Mouse (Mus musculus): ENCODE results near the gene Epb42. TPM values are rescaled to one million over a fixed set of nuclear protein-coding genes. Genes with fewer than 3 reads are reported as not detected.

The Epb42 gene
- polyA plus RNA-seq (2015; fragmentation: Nextera tagmentation; extraction: Ambion mirVana) = 1.1 and 3.2 TPM in 2 replicates

- Histone ChIP-seq H3K9ac (ENCODE audit: low read length) (no peak within 1 kb of the TSS), H3K4me1 (replicated peaks; ENCODE audit: control insufficient read depth, insufficient read depth, low read length) (no peaks in the 10 kb centered on the region), H3K36me3 (ENCODE audit: control insufficient read depth, insufficient read depth, low read length) (no peaks in the 10 kb centered on the region), H3K27me3 (ENCODE audit: control insufficient read depth, insufficient read depth, low read depth, low read length) (no peaks in the 10 kb centered on the region), H3K4me2 (ENCODE audit: low read depth, low read length) (no peak within 1 kb of the TSS), H3K27ac (ENCODE audit: low read length) (no peak within 1 kb of the TSS), H3K9me3 (ENCODE audit: control insufficient read depth, low read length) (no peaks in the 10 kb centered on the region), H3K4me3 (ENCODE audit: low read length) (no peak within 1 kb of the TSS)
- ATAC-seq (ENCODE audit: low read depth) = no peak
- WGBS = 35% methylated on average over 5 of the region's 5 CpGs
Measured at GRCm38 (mm10) chr2:121036733-121037341, at the start of gene Epb42. Epb42 (minus strand) TSS chr2:121037072.

- 0 out of 2 replicates have a peak, but pooled peaks cover 2% of the 10 kb centered on the region for H3K4me1 ChIP-seq (replicated peaks; ENCODE audit: control insufficient read depth, insufficient read depth, low read length)
- no peak within 1 kb of the TSS for H3K27ac ChIP-seq (ENCODE audit: low read length)
- no peak within 1 kb of the TSS for H3K9ac ChIP-seq (ENCODE audit: low read length)
- WGBS = 25% methylated on average over 6 of the region's 6 CpGs
- no peak within 1 kb of the TSS for H3K4me2 ChIP-seq (ENCODE audit: low read depth, low read length)
- no peaks in the 10 kb centered on the region for H3K9me3 ChIP-seq (ENCODE audit: control insufficient read depth, low read length)
- ATAC-seq (ENCODE audit: low read depth) = no peak
- H3K27me3 ChIP-seq (ENCODE audit: control insufficient read depth, insufficient read depth, low read depth, low read length) = no peaks in the 10 kb centered on the region
- no peak within 1 kb of the TSS for H3K4me3 ChIP-seq (ENCODE audit: low read length)
- H3K36me3 ChIP-seq (ENCODE audit: control insufficient read depth, insufficient read depth, low read length) = no peaks in the 10 kb centered on the region
Measured at GRCm38 (mm10) chr2:121085480-121086185, 48.8 kb upstream of the Epb42 start, which contains the start of gene Tgm5. Tgm5 (minus strand) TSS chr2:121085841.

- Histone ChIP-seq H3K27ac (ENCODE audit: low read length) (no peak overlapping the region), H3K9me3 (ENCODE audit: control insufficient read depth, low read length) (no peaks in the 10 kb centered on the region), H3K27me3 (ENCODE audit: control insufficient read depth, insufficient read depth, low read depth, low read length) (no peaks in the 10 kb centered on the region), H3K4me1 (replicated peaks; ENCODE audit: control insufficient read depth, insufficient read depth, low read length) (0 out of 2 replicates have a peak, but pooled peaks cover 2% of the 10 kb centered on the region), H3K9ac (ENCODE audit: low read length) (no peak overlapping the region), H3K4me3 (ENCODE audit: low read length) (no peak overlapping the region), H3K4me2 (ENCODE audit: low read depth, low read length) (no peak overlapping the region), H3K36me3 (ENCODE audit: control insufficient read depth, insufficient read depth, low read length) (no peaks in the 10 kb centered on the region)
- WGBS = 84% methylated on average over 1 of the region's 1 CpGs
- no peak for ATAC-seq (ENCODE audit: low read depth)
Measured at GRCm38 (mm10) chr2:121082626-121083025, 45.8 kb upstream of the Epb42 start.

GRCm38 (mm10) chr2:121074747-121075146 lies 37.9 kb upstream of the Epb42 start:
- H3K36me3 ChIP-seq (ENCODE audit: control insufficient read depth, insufficient read depth, low read length) = no peaks in the 10 kb centered on the region
- H3K27ac ChIP-seq (ENCODE audit: low read length) = no peak overlapping the region
- H3K4me2 ChIP-seq (ENCODE audit: low read depth, low read length) = no peak overlapping the region
- H3K9ac ChIP-seq (ENCODE audit: low read length) = no peak overlapping the region
- H3K4me1 ChIP-seq (replicated peaks; ENCODE audit: control insufficient read depth, insufficient read depth, low read length) = no peaks in the 10 kb centered on the region
- H3K4me3 ChIP-seq (ENCODE audit: low read length) = no peak overlapping the region
- H3K27me3 ChIP-seq (ENCODE audit: control insufficient read depth, insufficient read depth, low read depth, low read length) = no peaks in the 10 kb centered on the region
- WGBS = 69% methylated on average over 7 of the region's 7 CpGs
- ATAC-seq (ENCODE audit: low read depth) = no peak
- no peaks in the 10 kb centered on the region for H3K9me3 ChIP-seq (ENCODE audit: control insufficient read depth, low read length)

- Histone ChIP-seq H3K4me3 (ENCODE audit: low read length) (no peak overlapping the region), H3K4me1 (replicated peaks; ENCODE audit: control insufficient read depth, insufficient read depth, low read length) (no peaks in the 10 kb centered on the region)
- ATAC-seq (ENCODE audit: low read depth) = peak; percentile 66
Measured at GRCm38 (mm10) chr2:121071871-121072270, 35.0 kb upstream of the Epb42 start.

GRCm38 (mm10) chr2:121069506-121069905 lies 32.6 kb upstream of the Epb42 start:
- Histone ChIP-seq H3K9ac (ENCODE audit: low read length) (no peak overlapping the region), H3K9me3 (ENCODE audit: control insufficient read depth, low read length) (no peaks in the 10 kb centered on the region), H3K4me3 (ENCODE audit: low read length) (no peak overlapping the region), H3K4me1 (replicated peaks; ENCODE audit: control insufficient read depth, insufficient read depth, low read length) (no peaks in the 10 kb centered on the region), H3K4me2 (ENCODE audit: low read depth, low read length) (no peak overlapping the region), H3K27ac (ENCODE audit: low read length) (no peak overlapping the region), H3K27me3 (ENCODE audit: control insufficient read depth, insufficient read depth, low read depth, low read length) (no peaks in the 10 kb centered on the region), H3K36me3 (ENCODE audit: control insufficient read depth, insufficient read depth, low read length) (no peaks in the 10 kb centered on the region)
- 49% methylated on average over 6 of the region's 6 CpGs for WGBS
- ATAC-seq (ENCODE audit: low read depth) = no peak

More at GRCm38 (mm10) chr2:121071871-121072270, 35.0 kb upstream of the Epb42 start:
- no peak overlapping the region for H3K27ac ChIP-seq (ENCODE audit: low read length)
- no peaks in the 10 kb centered on the region for H3K9me3 ChIP-seq (ENCODE audit: control insufficient read depth, low read length)
- no peak overlapping the region for H3K9ac ChIP-seq (ENCODE audit: low read length)
- H3K4me2 ChIP-seq (ENCODE audit: low read depth, low read length) = no peak overlapping the region
- 56% methylated on average over 6 of the region's 6 CpGs for WGBS
- H3K36me3 ChIP-seq (ENCODE audit: control insufficient read depth, insufficient read depth, low read length) = no peaks in the 10 kb centered on the region
- no peaks in the 10 kb centered on the region for H3K27me3 ChIP-seq (ENCODE audit: control insufficient read depth, insufficient read depth, low read depth, low read length)

- ATAC-seq (ENCODE audit: low read depth) = no peak
- 47% methylated on average over 4 of the region's 4 CpGs for WGBS
- Histone ChIP-seq H3K4me1 (replicated peaks; ENCODE audit: control insufficient read depth, insufficient read depth, low read length) (no peaks in the 10 kb centered on the region), H3K27me3 (ENCODE audit: control insufficient read depth, insufficient read depth, low read depth, low read length) (no peaks in the 10 kb centered on the region), H3K36me3 (ENCODE audit: control insufficient read depth, insufficient read depth, low read length) (no peaks in the 10 kb centered on the region), H3K4me3 (ENCODE audit: low read length) (no peak overlapping the region), H3K9me3 (ENCODE audit: control insufficient read depth, low read length) (no peaks in the 10 kb centered on the region), H3K9ac (ENCODE audit: low read length) (no peak overlapping the region), H3K4me2 (ENCODE audit: low read depth, low read length) (no peak overlapping the region), H3K27ac (ENCODE audit: low read length) (no peak overlapping the region)
Measured at GRCm38 (mm10) chr2:121067116-121067515, 30.2 kb upstream of the Epb42 start.

- 60% methylated on average over 2 of the region's 2 CpGs for WGBS
- no peak for ATAC-seq (ENCODE audit: low read depth)
- H3K27me3 ChIP-seq (ENCODE audit: control insufficient read depth, insufficient read depth, low read depth, low read length) = no peaks in the 10 kb centered on the region
- H3K9me3 ChIP-seq (ENCODE audit: control insufficient read depth, low read length) = no peaks in the 10 kb centered on the region
- no peaks in the 10 kb centered on the region for H3K36me3 ChIP-seq (ENCODE audit: control insufficient read depth, insufficient read depth, low read length)
- H3K4me1 ChIP-seq (replicated peaks; ENCODE audit: control insufficient read depth, insufficient read depth, low read length) = no peaks in the 10 kb centered on the region
- no peak overlapping the region for H3K4me2 ChIP-seq (ENCODE audit: low read depth, low read length)
- no peak overlapping the region for H3K9ac ChIP-seq (ENCODE audit: low read length)
- no peak overlapping the region for H3K4me3 ChIP-seq (ENCODE audit: low read length)
- no peak overlapping the region for H3K27ac ChIP-seq (ENCODE audit: low read length)
Measured at GRCm38 (mm10) chr2:121061315-121061714, 24.4 kb upstream of the Epb42 start.

GRCm38 (mm10) chr2:121057997-121058396 lies 21.1 kb upstream of the Epb42 start:
- H3K4me2 ChIP-seq (ENCODE audit: low read depth, low read length) = no peak overlapping the region
- H3K4me1 ChIP-seq (replicated peaks; ENCODE audit: control insufficient read depth, insufficient read depth, low read length) = no peaks in the 10 kb centered on the region
- no peaks in the 10 kb centered on the region for H3K27me3 ChIP-seq (ENCODE audit: control insufficient read depth, insufficient read depth, low read depth, low read length)
- 40% methylated on average over 6 of the region's 6 CpGs for WGBS
- no peak overlapping the region for H3K4me3 ChIP-seq (ENCODE audit: low read length)
- no peak overlapping the region for H3K27ac ChIP-seq (ENCODE audit: low read length)
- H3K36me3 ChIP-seq (ENCODE audit: control insufficient read depth, insufficient read depth, low read length) = no peaks in the 10 kb centered on the region
- H3K9me3 ChIP-seq (ENCODE audit: control insufficient read depth, low read length) = no peaks in the 10 kb centered on the region
- H3K9ac ChIP-seq (ENCODE audit: low read length) = no peak overlapping the region
- no peak for ATAC-seq (ENCODE audit: low read depth)
